Mouse (Mus musculus) kidney, embryonic 16.5 days (tissue): ENCODE measurements around the gene Chd5. TPM values are rescaled to one million over a fixed set of nuclear protein-coding genes. Genes with fewer than 3 reads are reported as not detected.
A peak's percentile ranks its signal among the peaks of the same experiment; 100 is the strongest.

Source experiments
- ATAC-seq: fragments of 200-750 bp; cut with Nextera tagmentation; 2 replicates; pipeline ENCODE4 v1.8.0; 2017; ENCODE audit warnings: moderate TSS enrichment; ENCODE audit not compliant: low FRiP score, low TSS enrichment
- H3K27ac ChIP-seq: fragments of 300-500 bp; sonication (generic); 2 replicates; pipeline ENCODE4 v1.5.1; 2014; ENCODE audit warnings: low read length
- H3K27me3 ChIP-seq: fragments of 300-500 bp; sonication (generic); 2 replicates; pipeline ENCODE4 v1.6.1; 2014; ENCODE audit warnings: low read length, control low read depth, mixed read lengths; ENCODE audit not compliant: insufficient read depth
- H3K36me3 ChIP-seq: fragments of 300-500 bp; sonication (generic); 2 replicates; pipeline ENCODE4 v1.6.1; 2014; ENCODE audit warnings: low read length, control low read depth, mixed read lengths; ENCODE audit not compliant: insufficient read depth
- H3K4me1 ChIP-seq: fragments of 300-500 bp; sonication (generic); 2 replicates; pipeline ENCODE4 v1.6.1; 2014; ENCODE audit warnings: low read length, control low read depth, mixed read lengths; ENCODE audit not compliant: insufficient read depth
- H3K4me2 ChIP-seq: fragments of 300-500 bp; sonication (generic); replicated peaks from 2 replicates; pipeline ENCODE4 v1.6.1; 2014; ENCODE audit warnings: low read depth, low read length
- H3K4me3 ChIP-seq: fragments of 300-500 bp; sonication (generic); 2 replicates; pipeline ENCODE4 v1.5.1; 2014; ENCODE audit warnings: mild to moderate bottlenecking, low read length
- H3K9ac ChIP-seq: fragments of 300-500 bp; sonication (generic); replicated peaks from 2 replicates; pipeline ENCODE4 v1.6.1; 2014; ENCODE audit warnings: low read length
- H3K9me3 ChIP-seq: fragments of 300-500 bp; sonication (generic); 2 replicates; pipeline ENCODE4 v1.6.1; 2016; ENCODE audit warnings: low read length, control low read depth
- WGBS: fragments of 180-500 bp; shearing (Covaris S2); extraction: QIAGEN DNeasy Blood & Tissue Kit; methylation state at CpG from one replicate; pipeline ENCODE4 v1.1.7; 2014; 5-methylcytosine and 5-hydroxymethylcytosine counted together
- polyA plus RNA-seq: library from polyadenylated mRNA; unstranded; fragments of >200 nt; fragmentation: Nextera tagmentation; extraction: Ambion mirVana; gene quantifications from 2 replicates; pipeline ENCODE4 v1.2.1, GENCODE M21; 2015

Gene Chd5
- polyA plus RNA-seq, 1 experiment from 2014 or later, result 0.12 TPM

- under 1% methylated on average over 117 of the region's 119 CpGs for WGBS
- no peaks in the 10 kb centered on the region for H3K9me3 ChIP-seq
- H3K4me3 ChIP-seq, result peak within 1 kb of the TSS; percentile 76
- peak within 1 kb of the TSS; percentile 79 for H3K4me2 ChIP-seq
- H3K9ac ChIP-seq, result peak within 1 kb of the TSS; percentile 91
- peak within 1 kb of the TSS; percentile 86 for H3K27ac ChIP-seq
- peaks cover 14% of the 10 kb centered on the region for H3K36me3 ChIP-seq
- ATAC-seq, result peak; percentile 95
- H3K27me3 ChIP-seq, result peaks cover 16% of the 10 kb centered on the region
- H3K4me1 ChIP-seq, result peaks cover 31% of the 10 kb centered on the region
These were observed 41.3 kb upstream of the Chd5 start, which contains the start of gene Icmt for GRCm38 (mm10) chr4:152296874-152297861. TSS of gene Icmt (plus strand) at chr4:152297227.

GRCm38 (mm10) chr4:152298836-152299235, 39.6 kb upstream of the Chd5 start:
- Histone ChIP-seq H3K4me1 (peaks cover 36% of the 10 kb centered on the region), H3K4me3 (no peak overlapping the region), H3K4me2 (no peak overlapping the region), H3K9me3 (no peaks in the 10 kb centered on the region), H3K27me3 (no peaks in the 10 kb centered on the region; the same call in 1 of the 2 replicates), H3K36me3 (peaks cover 27% of the 10 kb centered on the region), H3K27ac (no peak overlapping the region), H3K9ac (no peak overlapping the region; the same call in 1 of the 2 replicates)
- no peak for ATAC-seq
- 81% methylated on average over 14 of the region's 14 CpGs for WGBS

GRCm38 (mm10) chr4:152300375-152300774, 38.1 kb upstream of the Chd5 start:
- no peak overlapping the region for H3K9ac ChIP-seq
- H3K4me2 ChIP-seq, result no peak overlapping the region
- ATAC-seq, result no peak
- H3K36me3 ChIP-seq, result peaks cover 32% of the 10 kb centered on the region
- H3K4me1 ChIP-seq, result peaks cover 34% of the 10 kb centered on the region
- WGBS, result 96% methylated on average over 8 of the region's 8 CpGs
- no peak overlapping the region for H3K27ac ChIP-seq
- H3K27me3 ChIP-seq, result no peaks in the 10 kb centered on the region
- H3K4me3 ChIP-seq, result no peak overlapping the region
- H3K9me3 ChIP-seq, result no peaks in the 10 kb centered on the region

GRCm38 (mm10) chr4:152302012-152302411, 36.4 kb upstream of the Chd5 start:
- H3K4me2 ChIP-seq, result no peak overlapping the region
- H3K36me3 ChIP-seq, result peaks cover 32% of the 10 kb centered on the region
- no peak overlapping the region for H3K9ac ChIP-seq
- WGBS, result 72% methylated on average over 11 of the region's 11 CpGs
- H3K27me3 ChIP-seq, result no peaks in the 10 kb centered on the region
- H3K9me3 ChIP-seq, result no peaks in the 10 kb centered on the region
- no peak for ATAC-seq
- no peak overlapping the region for H3K27ac ChIP-seq
- peaks cover 28% of the 10 kb centered on the region for H3K4me1 ChIP-seq
- no peak overlapping the region for H3K4me3 ChIP-seq

GRCm38 (mm10) chr4:152303172-152303571, 35.3 kb upstream of the Chd5 start:
- WGBS, result 76% methylated on average over 10 of the region's 10 CpGs
- no peak overlapping the region for H3K9ac ChIP-seq
- H3K9me3 ChIP-seq, result no peaks in the 10 kb centered on the region
- no peak overlapping the region for H3K4me3 ChIP-seq
- peaks cover 25% of the 10 kb centered on the region for H3K4me1 ChIP-seq
- 0 out of 2 replicates have a peak overlapping the region, but pooled peaks have one; percentile 1 for H3K27ac ChIP-seq
- peaks cover 32% of the 10 kb centered on the region for H3K36me3 ChIP-seq
- H3K27me3 ChIP-seq, result no peaks in the 10 kb centered on the region
- ATAC-seq, result peak; percentile 67
- no peak overlapping the region for H3K4me2 ChIP-seq

- H3K27ac ChIP-seq, result no peak overlapping the region
- no peak for ATAC-seq
- no peak overlapping the region for H3K4me2 ChIP-seq
- H3K4me1 ChIP-seq, result peaks cover 14% of the 10 kb centered on the region
- H3K4me3 ChIP-seq, result no peak overlapping the region
- H3K27me3 ChIP-seq, result no peaks in the 10 kb centered on the region
- H3K36me3 ChIP-seq, result peaks cover 29% of the 10 kb centered on the region
- 92% methylated on average over 6 of the region's 6 CpGs for WGBS
- no peaks in the 10 kb centered on the region for H3K9me3 ChIP-seq
- no peak overlapping the region for H3K9ac ChIP-seq
These were observed 33.8 kb upstream of the Chd5 start for GRCm38 (mm10) chr4:152304685-152305084.

GRCm38 (mm10) chr4:152305991-152306390, 32.5 kb upstream of the Chd5 start:
- Histone ChIP-seq H3K27ac (no peak overlapping the region), H3K4me1 (peaks cover 9% of the 10 kb centered on the region; the same call in 1 of the 2 replicates), H3K36me3 (peaks cover 18% of the 10 kb centered on the region), H3K4me3 (no peak overlapping the region), H3K4me2 (no peak overlapping the region), H3K27me3 (peaks cover 6% of the 10 kb centered on the region; the same call in 1 of the 2 replicates), H3K9me3 (no peaks in the 10 kb centered on the region), H3K9ac (no peak overlapping the region)
- 66% methylated on average over 6 of the region's 6 CpGs for WGBS
- no peak for ATAC-seq

- H3K9ac ChIP-seq, result no peak overlapping the region
- no peak overlapping the region for H3K4me3 ChIP-seq
- peaks cover 16% of the 10 kb centered on the region for H3K36me3 ChIP-seq
- no peaks in the 10 kb centered on the region for H3K9me3 ChIP-seq
- H3K4me2 ChIP-seq, result no peak overlapping the region
- ATAC-seq, result no peak
- no peak overlapping the region for H3K27ac ChIP-seq
- H3K4me1 ChIP-seq, result peaks cover 11% of the 10 kb centered on the region
- H3K27me3 ChIP-seq, result peaks cover 21% of the 10 kb centered on the region
- 82% methylated on average over 9 of the region's 9 CpGs for WGBS
These were observed 30.9 kb upstream of the Chd5 start for GRCm38 (mm10) chr4:152307542-152307941.

GRCm38 (mm10) chr4:152312186-152312585, 26.3 kb upstream of the Chd5 start:
- 3% methylated on average over 14 of the region's 14 CpGs for WGBS
- Histone ChIP-seq H3K9ac (no peak overlapping the region), H3K4me3 (peak overlapping the region; percentile 42), H3K9me3 (no peaks in the 10 kb centered on the region), H3K4me2 (peak overlapping the region; percentile 64), H3K27ac (no peak overlapping the region), H3K4me1 (peaks cover 30% of the 10 kb centered on the region), H3K36me3 (no peaks in the 10 kb centered on the region), H3K27me3 (peaks cover 67% of the 10 kb centered on the region)
- ATAC-seq, result no peak

GRCm38 (mm10) chr4:152313211-152313632, 25.2 kb upstream of the Chd5 start:
- peak; percentile 69 for ATAC-seq
- Histone ChIP-seq H3K4me3 (peak overlapping the region; percentile 42), H3K36me3 (no peaks in the 10 kb centered on the region), H3K9me3 (no peaks in the 10 kb centered on the region), H3K4me1 (peaks cover 32% of the 10 kb centered on the region), H3K27ac (no peak overlapping the region), H3K4me2 (peak overlapping the region; percentile 64), H3K27me3 (peaks cover 75% of the 10 kb centered on the region), H3K9ac (peak overlapping the region; percentile 48)
- under 1% methylated on average over 29 of the region's 29 CpGs for WGBS
